Mouse (Mus musculus) layer of hippocampus, adult 18-20 months (tissue): Measurements from ENCODE around the gene Myd88. TPM values are rescaled to one million over a fixed set of nuclear protein-coding genes. Genes with fewer than 3 reads are reported as not detected.

Experiments
- DNase-seq, 2 experiments: peaks; one replicate each; pipeline ENCODE4 v3.0.0; 2022; ENCODE audit warnings: low spot score in 2 of 2
- total RNA-seq, 2 experiments: library from RNA; stranded (reverse); gene quantifications; 2 replicates each; pipeline ENCODE4 v1.2.3; 2021

Myd88 gene
- total RNA-seq, 2 experiments from 2014 or later = 5.9 to 6.7 TPM

DNA sequence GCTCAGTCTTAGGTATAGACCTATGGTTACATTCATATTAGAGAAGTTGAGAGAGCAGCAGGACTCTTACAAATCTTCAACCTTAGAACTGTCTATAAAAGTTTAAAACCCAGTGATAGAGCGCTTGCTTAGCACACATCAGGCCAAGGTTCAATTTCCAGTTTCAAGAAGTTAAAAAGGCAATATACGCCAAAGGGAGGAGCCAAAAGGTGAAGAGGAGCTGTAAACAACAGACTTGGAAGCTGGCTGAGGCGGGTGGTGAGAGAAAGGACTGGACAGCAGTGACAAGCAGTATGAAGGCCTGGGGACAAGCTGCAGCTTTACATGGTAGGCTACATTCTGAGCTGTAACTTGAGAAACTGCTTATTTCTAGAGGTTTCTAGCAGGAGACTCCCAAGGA is 42.6 kb downstream of the Myd88 start:
- no peak for DNase-seq

DNA sequence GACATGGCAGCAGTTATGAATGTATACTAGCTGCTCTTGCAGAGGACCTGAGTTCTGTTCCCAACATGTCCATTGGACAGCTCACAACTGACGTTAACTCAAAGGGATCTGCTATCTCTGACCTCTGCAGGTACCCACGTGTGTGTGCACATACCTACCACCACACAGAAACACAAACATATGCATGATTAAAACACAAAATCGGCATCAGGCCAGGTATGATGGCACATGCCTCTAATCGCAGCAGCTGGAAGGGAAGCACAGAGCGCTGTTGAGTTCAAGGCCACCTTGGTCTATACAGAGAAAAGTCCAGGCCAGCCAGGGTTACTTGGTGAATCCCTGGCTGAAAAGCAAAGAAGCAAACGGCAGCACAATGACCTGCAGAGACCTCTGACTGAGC is 43.5 kb downstream of the Myd88 start:
- DNase-seq = no peak

DNA sequence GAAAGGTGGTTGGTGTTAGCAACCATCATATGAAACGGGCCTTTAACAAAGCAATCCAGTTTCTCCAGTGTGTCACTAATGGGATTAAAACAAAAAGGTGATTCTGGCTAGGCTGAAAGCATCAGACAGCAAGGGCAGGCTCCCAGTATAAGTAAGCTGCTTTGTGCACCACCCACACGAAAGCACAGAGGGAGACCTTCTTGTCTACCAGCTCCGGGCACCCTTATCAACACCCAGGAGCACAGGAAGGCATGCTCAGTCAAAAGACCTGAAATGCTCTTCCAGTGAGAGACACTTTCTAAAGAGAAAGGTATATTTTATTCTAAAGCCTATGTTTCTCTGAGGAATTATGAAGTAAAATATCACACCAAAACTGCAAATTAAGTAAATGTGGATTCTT is 50.4 kb downstream of the Myd88 start:
- DNase-seq = no peak

Other genes starting within 250 kb of the Myd88 start
- 1 to 10 TPM; 8.4 to 9.1 TPM for gene Plcd1, start 247.9 kb downstream of the Myd88 start, total RNA-seq
- gene Dlec1, start 238.9 kb downstream of the Myd88 start, total RNA-seq = 1 to 10 TPM; 2.8 to 3.3 TPM
- 1 to 10 TPM; 1.1 TPM for gene Acaa1b, start 184.3 kb downstream of the Myd88 start, total RNA-seq
- gene Gm47289, start 182.2 kb downstream of the Myd88 start, total RNA-seq = not detected
- gene Slc22a13, start 132.3 kb downstream of the Myd88 start, total RNA-seq = not detected
- 10 to 100 TPM; 30.2 to 31.7 TPM for gene Oxsr1, start 19.0 kb downstream of the Myd88 start, total RNA-seq
- gene Acaa1a, start 1.7 kb downstream of the Myd88 start, total RNA-seq = 10 to 100 TPM; 70.3 to 74.7 TPM
- gene Xylb, start 16.0 kb upstream of the Myd88 start, total RNA-seq = 1 to 10 TPM; 4.8 to 5.9 TPM
- not detected for gene Slc22a14, start 24.1 kb upstream of the Myd88 start, total RNA-seq
- 10 to 100 TPM; 11.3 to 13.5 TPM for gene Acvr2b, start 60.7 kb upstream of the Myd88 start, total RNA-seq
- 10 to 100 TPM; 20.2 to 21.4 TPM for gene Exog, start 103.5 kb upstream of the Myd88 start, total RNA-seq
- gene Scn5a, start 237.6 kb upstream of the Myd88 start, total RNA-seq = 1 to 10 TPM in 1 of 2 experiments, under 1 TPM in 1; 0.96 to 1.5 TPM